Mouse (Mus musculus): Measurements from ENCODE around the gene Cyp39a1. TPM values are rescaled to one million over a fixed set of nuclear protein-coding genes. Genes with fewer than 3 reads are reported as not detected.

The Cyp39a1 gene
- polyA plus RNA-seq (2012; fragmentation: generic; extraction: Trizol) = 1.7 TPM

DNA sequence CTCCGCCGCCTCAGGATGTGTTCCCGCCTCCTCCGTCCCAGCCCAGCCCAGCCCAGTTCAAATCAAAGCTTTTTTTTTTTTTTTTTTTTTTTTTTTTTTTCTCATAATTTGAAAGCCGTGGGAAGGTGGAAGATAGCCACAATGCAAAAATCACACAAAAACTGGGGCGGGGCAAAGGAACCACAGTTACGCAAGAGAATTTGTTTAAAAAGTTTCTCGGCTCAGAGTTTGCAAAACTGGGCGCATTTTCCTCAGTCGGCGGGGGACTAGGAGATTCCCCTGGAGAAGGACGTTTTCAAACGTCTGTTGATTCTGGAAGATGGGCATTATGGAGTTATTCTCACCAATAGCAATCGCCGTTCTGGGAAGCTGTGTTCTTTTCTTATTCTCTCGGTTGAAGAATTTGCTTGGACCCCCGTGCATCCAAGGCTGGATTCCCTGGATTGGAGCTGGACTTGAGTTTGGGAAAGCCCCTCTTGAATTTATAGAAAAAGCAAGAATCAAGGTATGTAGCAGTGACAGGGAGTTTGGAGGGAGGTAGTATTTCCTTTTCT, at the start of gene Cyp39a1:
Cyp39a1 (plus strand) TSS at position 136 of the 554 bp plus-strand sequence.
- TF ChIP-seq E2F4 (IDR thresholded peaks at IDR 0.05; ENCODE audit: insufficient read depth) = peak; percentile 78
- no peak for TF ChIP-seq USF1 (IDR thresholded peaks at IDR 0.05; ENCODE audit: low read depth)
- no peak for TF ChIP-seq SRF (IDR thresholded peaks at IDR 0.05; ENCODE audit: control insufficient read depth, insufficient read length, low read depth)
- no peak for TF ChIP-seq POLR2AphosphoS2 (IDR thresholded peaks at IDR 0.05; ENCODE audit: insufficient read length, low read depth)
- TF ChIP-seq CEBPB (IDR thresholded peaks at IDR 0.05; ENCODE audit: insufficient read depth, poor library complexity, severe bottlenecking) = peak; percentile 67
- no peak for TF ChIP-seq TCF3 (IDR thresholded peaks at IDR 0.05; ENCODE audit: insufficient read length, low read depth)
- H3K27me3 ChIP-seq (ENCODE audit: control insufficient read depth, insufficient read depth, insufficient read length) = no peaks in the 10 kb centered on the region
- H3ac ChIP-seq (ENCODE audit: control insufficient read depth, insufficient read length) = no peak within 1 kb of the TSS
- peak within 1 kb of the TSS; percentile 89 for H3K4me2 ChIP-seq (ENCODE audit: low read depth)
- H3K36me3 ChIP-seq (ENCODE audit: control insufficient read depth, insufficient read depth) = no peaks in the 10 kb centered on the region
- no peaks in the 10 kb centered on the region for H3K79me2 ChIP-seq (ENCODE audit: control insufficient read depth, insufficient read depth)
- H3K4me3 ChIP-seq = peak within 1 kb of the TSS; percentile 55

DNA sequence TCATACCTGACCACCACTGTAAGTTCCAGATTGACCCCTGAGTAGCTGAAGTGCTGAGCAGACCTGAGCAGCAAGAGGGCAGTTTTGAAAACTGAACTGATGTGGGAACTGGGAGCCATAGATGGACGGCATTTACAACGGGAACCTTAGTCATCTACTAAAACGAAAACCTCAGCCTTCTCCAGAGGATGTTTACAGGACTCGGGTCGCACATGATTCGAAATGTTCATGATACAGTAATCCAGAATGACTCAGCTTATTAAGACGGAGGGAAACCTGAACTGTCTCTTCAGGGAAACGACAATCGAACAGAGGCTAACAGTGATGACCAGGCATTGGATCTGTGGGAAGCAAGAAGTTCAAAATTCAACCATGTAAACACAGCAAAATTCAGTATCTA, 48.1 kb upstream of the Cyp39a1 start:
- peak overlapping the region; percentile 42 for H3K4me2 ChIP-seq (ENCODE audit: low read depth)
- H3K36me3 ChIP-seq (ENCODE audit: control insufficient read depth, insufficient read depth) = no peaks in the 10 kb centered on the region
- no peak overlapping the region for H3K4me3 ChIP-seq
- TF ChIP-seq SRF (IDR thresholded peaks at IDR 0.05; ENCODE audit: control insufficient read depth, insufficient read length, low read depth) (no peak), MAX (IDR thresholded peaks at IDR 0.05; ENCODE audit: low read depth) (no peak), TCF12 (IDR thresholded peaks at IDR 0.05; ENCODE audit: insufficient read depth, poor library complexity, severe bottlenecking) (no peak), USF1 (IDR thresholded peaks at IDR 0.05; ENCODE audit: low read depth) (no peak), MYOD1 (IDR thresholded peaks at IDR 0.05; ENCODE audit: control insufficient read depth in 1 of 3, insufficient read length in 2 of 3, low read depth in 2 of 3) (no peak), MYOG (IDR thresholded peaks at IDR 0.05; ENCODE audit: control insufficient read depth in 1 of 3, insufficient read depth in 1 of 3, insufficient read length in 2 of 3, low read depth in 2 of 3) (no peak)
- H3K79me2 ChIP-seq (ENCODE audit: control insufficient read depth, insufficient read depth) = no peaks in the 10 kb centered on the region
- no peaks in the 10 kb centered on the region for H3K27me3 ChIP-seq (ENCODE audit: control insufficient read depth, insufficient read depth, insufficient read length)
- H3ac ChIP-seq (ENCODE audit: control insufficient read depth, insufficient read length) = no peak overlapping the region

DNA sequence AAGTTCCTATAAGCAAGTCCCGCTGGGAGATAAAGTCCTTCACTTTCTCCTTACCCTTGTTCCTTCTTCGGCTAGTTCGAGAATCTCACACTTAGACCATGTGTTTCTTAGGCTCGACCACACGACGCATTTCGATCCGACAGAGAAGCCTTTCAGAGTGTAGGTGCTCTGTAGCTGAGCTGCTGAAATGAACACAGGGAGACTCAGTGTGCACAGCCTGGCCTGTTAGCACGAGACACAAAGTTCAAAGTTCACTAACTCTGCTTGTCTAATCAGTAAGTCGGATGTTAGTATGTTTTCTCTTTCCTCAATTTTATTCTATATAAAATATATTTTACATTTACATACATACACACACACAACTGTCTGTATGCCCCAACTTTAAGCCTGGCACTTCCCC, 45.1 kb upstream of the Cyp39a1 start:
- TF ChIP-seq TCF3 (IDR thresholded peaks at IDR 0.05; ENCODE audit: insufficient read length, low read depth) (no peak), SRF (IDR thresholded peaks at IDR 0.05; ENCODE audit: control insufficient read depth, insufficient read length, low read depth) (no peak), REST (IDR thresholded peaks at IDR 0.05; ENCODE audit: insufficient read depth, insufficient read length) (no peak), MAX (IDR thresholded peaks at IDR 0.05; ENCODE audit: low read depth) (no peak)
- Histone ChIP-seq H3ac (ENCODE audit: control insufficient read depth, insufficient read length) (no peak overlapping the region), H3K27me3 (ENCODE audit: control insufficient read depth, insufficient read depth, insufficient read length) (no peaks in the 10 kb centered on the region), H3K4me2 (ENCODE audit: low read depth) (no peak overlapping the region), H3K79me2 (ENCODE audit: control insufficient read depth, insufficient read depth) (no peaks in the 10 kb centered on the region), H3K4me3 (no peak overlapping the region), H3K36me3 (ENCODE audit: control insufficient read depth, insufficient read depth) (no peaks in the 10 kb centered on the region)

DNA sequence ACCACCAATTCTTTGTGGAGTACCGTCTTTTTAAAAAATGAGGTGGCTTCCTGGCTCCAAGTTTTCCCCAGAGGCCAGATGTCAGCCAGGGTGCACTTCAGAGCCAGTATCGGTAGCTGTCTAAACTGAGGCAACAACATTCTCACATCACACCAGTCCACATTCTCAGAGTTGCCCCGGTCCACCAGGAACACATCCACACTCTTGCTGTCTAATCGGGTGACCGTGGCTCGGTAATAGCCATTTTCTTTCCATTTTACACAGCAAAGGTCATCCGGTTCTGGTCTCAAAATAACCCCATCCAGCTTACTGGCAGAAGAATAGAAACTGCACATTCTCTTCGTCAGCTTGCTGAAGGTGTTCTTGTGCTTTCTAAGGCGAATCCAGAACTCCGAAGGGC, 39.0 kb upstream of the Cyp39a1 start:
- no peak overlapping the region for H3K4me2 ChIP-seq (ENCODE audit: low read depth)
- H3K36me3 ChIP-seq (ENCODE audit: control insufficient read depth, insufficient read depth) = no peaks in the 10 kb centered on the region
- no peak overlapping the region for H3ac ChIP-seq (ENCODE audit: control insufficient read depth, insufficient read length)
- no peak overlapping the region for H3K4me3 ChIP-seq
- no peaks in the 10 kb centered on the region for H3K27me3 ChIP-seq (ENCODE audit: control insufficient read depth, insufficient read depth, insufficient read length)
- TF ChIP-seq TCF12 (IDR thresholded peaks at IDR 0.05; ENCODE audit: insufficient read depth, poor library complexity, severe bottlenecking) = no peak
- no peak for TF ChIP-seq POLR2A (IDR thresholded peaks at IDR 0.05; ENCODE audit: insufficient read length, low read depth)
- H3K79me2 ChIP-seq (ENCODE audit: control insufficient read depth, insufficient read depth) = no peaks in the 10 kb centered on the region

DNA sequence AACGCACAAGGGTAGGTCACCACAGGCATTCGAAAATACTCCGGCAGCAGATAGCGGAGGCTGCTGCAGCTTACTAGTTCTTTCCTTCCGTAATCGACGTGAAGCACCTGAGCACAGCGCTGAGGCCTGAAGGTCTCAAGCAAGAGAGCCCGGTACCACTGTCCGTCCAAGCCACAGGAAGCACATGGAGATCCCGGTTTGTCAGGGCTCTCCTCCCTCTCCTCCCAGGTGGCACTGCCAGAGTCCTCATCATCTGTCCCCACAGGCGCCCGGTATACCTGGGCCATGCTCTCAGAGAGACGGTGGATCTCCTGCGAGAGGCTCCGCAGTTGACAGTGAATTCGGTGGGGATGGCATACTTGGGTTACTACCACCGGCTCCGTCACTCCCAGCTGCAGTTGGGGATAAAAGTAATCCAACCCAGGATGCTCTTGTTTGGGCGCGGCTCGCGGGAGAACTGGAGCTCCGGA, 38.2 kb upstream of the Cyp39a1 start:
- no peaks in the 10 kb centered on the region for H3K79me2 ChIP-seq (ENCODE audit: control insufficient read depth, insufficient read depth)
- H3ac ChIP-seq (ENCODE audit: control insufficient read depth, insufficient read length) = no peak overlapping the region
- TF ChIP-seq SRF (IDR thresholded peaks at IDR 0.05; ENCODE audit: control insufficient read depth, insufficient read length, low read depth) = no peak
- no peak for TF ChIP-seq TCF3 (IDR thresholded peaks at IDR 0.05; ENCODE audit: insufficient read length, low read depth)
- TF ChIP-seq REST (IDR thresholded peaks at IDR 0.05; ENCODE audit: insufficient read depth, insufficient read length) = no peak
- TF ChIP-seq E2F4 (IDR thresholded peaks at IDR 0.05; ENCODE audit: insufficient read depth) = no peak
- no peak for TF ChIP-seq USF1 (IDR thresholded peaks at IDR 0.05; ENCODE audit: low read depth)
- no peak for TF ChIP-seq TCF12 (IDR thresholded peaks at IDR 0.05; ENCODE audit: insufficient read depth, poor library complexity, severe bottlenecking)
- no peak for TF ChIP-seq MYOD1 (IDR thresholded peaks at IDR 0.05; ENCODE audit: control insufficient read depth in 1 of 3, insufficient read length in 2 of 3, low read depth in 2 of 3)
- no peak for TF ChIP-seq POLR2AphosphoS2 (IDR thresholded peaks at IDR 0.05; ENCODE audit: insufficient read length, low read depth)
- no peak for TF ChIP-seq MYOG (IDR thresholded peaks at IDR 0.05; ENCODE audit: control insufficient read depth in 1 of 3, insufficient read depth in 1 of 3, insufficient read length in 2 of 3, low read depth in 2 of 3)
- no peak for TF ChIP-seq CEBPB (IDR thresholded peaks at IDR 0.05; ENCODE audit: insufficient read depth, poor library complexity, severe bottlenecking)
- no peak for TF ChIP-seq POLR2A (IDR thresholded peaks at IDR 0.05; ENCODE audit: insufficient read length, low read depth)
- no peak for TF ChIP-seq MAX (IDR thresholded peaks at IDR 0.05; ENCODE audit: low read depth)
- H3K4me3 ChIP-seq = no peak overlapping the region
- no peaks in the 10 kb centered on the region for H3K36me3 ChIP-seq (ENCODE audit: control insufficient read depth, insufficient read depth)
- H3K4me2 ChIP-seq (ENCODE audit: low read depth) = no peak overlapping the region
- no peaks in the 10 kb centered on the region for H3K27me3 ChIP-seq (ENCODE audit: control insufficient read depth, insufficient read depth, insufficient read length)
